Mouse (Mus musculus) E14TG2a.4 (cell line): ENCODE data around the gene Ppp2r3d.

Experiments used
- H3K27me3 ChIP-seq: 2 replicates; pipeline ENCODE4 v1.6.1; 2014; ENCODE audit warnings: low read length, control low read depth; ENCODE audit not compliant: insufficient read depth
- H3K36me3 ChIP-seq: 2 replicates; pipeline ENCODE4 v1.6.1; 2014; ENCODE audit warnings: low read length, control low read depth; ENCODE audit not compliant: insufficient read depth
- H3K4me1 ChIP-seq: replicated peaks from 2 replicates; pipeline ENCODE4 v1.6.1; 2014; ENCODE audit warnings: low read depth, low read length, control low read depth
- H3K4me3 ChIP-seq: replicated peaks from 2 replicates; pipeline ENCODE4 v1.5.1; 2014; ENCODE audit warnings: mild to moderate bottlenecking, low read length
- H3K9me3 ChIP-seq: 2 replicates; pipeline ENCODE4 v1.6.1; 2014; ENCODE audit warnings: low read length, control low read depth
- CTCF ChIP-seq: conservative IDR thresholded peaks from 2 replicates; pipeline ENCODE4 v1.5.1; 2014; ENCODE audit warnings: low read length
- NANOG ChIP-seq: IDR thresholded peaks from 2 replicates; pipeline ENCODE4 v1.6.1; 2014; ENCODE audit warnings: borderline replicate concordance, low read length, mixed read lengths
- POU5F1 ChIP-seq: IDR thresholded peaks from 2 replicates; pipeline ENCODE4 v1.6.1; 2014; ENCODE audit warnings: low read length, borderline replicate concordance

The Ppp2r3d gene

GRCm38 (mm10) chr9:124440724-124441045 is 36.0 kb downstream of the Ppp2r3d start:
- H3K9me3 ChIP-seq, result peaks cover 74% of the 10 kb centered on the region
- H3K27me3 ChIP-seq, result no peaks in the 10 kb centered on the region
- TF ChIP-seq POU5F1 (no peak), CTCF (no peak), NANOG (no peak)
- H3K36me3 ChIP-seq, result peaks cover 27% of the 10 kb centered on the region
- 0 out of 2 replicates have a peak overlapping the region, but pooled peaks have one; percentile 7 for H3K4me3 ChIP-seq
- H3K4me1 ChIP-seq, result no peaks in the 10 kb centered on the region

GRCm38 (mm10) chr9:124439848-124440723 is 36.6 kb downstream of the Ppp2r3d start:
- H3K4me1 ChIP-seq, result no peaks in the 10 kb centered on the region
- no peak for TF ChIP-seq NANOG
- no peak for TF ChIP-seq CTCF
- no peak for TF ChIP-seq POU5F1
- H3K4me3 ChIP-seq, result 0 out of 2 replicates have a peak overlapping the region, but pooled peaks have one; percentile 7
- peaks cover 77% of the 10 kb centered on the region for H3K9me3 ChIP-seq
- H3K27me3 ChIP-seq, result no peaks in the 10 kb centered on the region
- peaks cover 27% of the 10 kb centered on the region for H3K36me3 ChIP-seq

DNA sequence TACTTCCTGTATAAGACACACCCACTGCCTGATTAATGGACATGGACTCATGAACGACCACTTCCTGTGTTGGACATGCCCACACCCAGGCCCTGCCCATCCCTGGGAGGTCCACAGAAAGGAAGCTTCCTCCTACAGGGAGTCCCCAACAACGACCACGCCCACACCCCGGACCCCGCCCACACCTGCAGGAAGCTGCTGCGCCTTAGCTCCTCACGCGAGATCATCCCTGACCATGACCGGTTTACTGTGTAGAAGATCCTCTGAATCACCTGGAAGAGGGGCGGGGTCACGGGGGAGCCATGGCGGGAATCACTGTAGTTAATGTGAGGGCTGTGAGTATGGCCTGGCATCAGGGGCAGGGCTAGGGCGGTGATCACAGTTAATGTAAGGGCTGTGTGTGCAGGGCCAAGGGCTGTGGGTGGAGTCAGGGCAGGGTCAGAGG is 37.3 kb downstream of the Ppp2r3d start:
- H3K9me3 ChIP-seq, result peaks cover 77% of the 10 kb centered on the region
- H3K4me1 ChIP-seq, result no peaks in the 10 kb centered on the region
- TF ChIP-seq POU5F1, result no peak
- TF ChIP-seq NANOG, result no peak
- no peak for TF ChIP-seq CTCF
- H3K27me3 ChIP-seq, result no peaks in the 10 kb centered on the region
- peaks cover 27% of the 10 kb centered on the region for H3K36me3 ChIP-seq
- H3K4me3 ChIP-seq, result no peak overlapping the region

GRCm38 (mm10) chr9:124438686-124439346 is 37.9 kb downstream of the Ppp2r3d start:
- Histone ChIP-seq H3K4me3 (no peak overlapping the region), H3K9me3 (peaks cover 71% of the 10 kb centered on the region), H3K4me1 (no peaks in the 10 kb centered on the region), H3K27me3 (no peaks in the 10 kb centered on the region), H3K36me3 (peaks cover 27% of the 10 kb centered on the region)
- TF ChIP-seq POU5F1, result no peak
- TF ChIP-seq NANOG, result no peak
- TF ChIP-seq CTCF, result no peak

GRCm38 (mm10) chr9:124425411-124425885 is 51.2 kb downstream of the Ppp2r3d start:
- Histone ChIP-seq H3K36me3 (no peaks in the 10 kb centered on the region), H3K27me3 (no peaks in the 10 kb centered on the region), H3K9me3 (no peaks in the 10 kb centered on the region), H3K4me3 (peak overlapping the region; percentile 86), H3K4me1 (peaks cover 4% of the 10 kb centered on the region)
- TF ChIP-seq NANOG, result no peak
- TF ChIP-seq POU5F1, result no peak; the same call in 1 of the 2 replicates

DNA sequence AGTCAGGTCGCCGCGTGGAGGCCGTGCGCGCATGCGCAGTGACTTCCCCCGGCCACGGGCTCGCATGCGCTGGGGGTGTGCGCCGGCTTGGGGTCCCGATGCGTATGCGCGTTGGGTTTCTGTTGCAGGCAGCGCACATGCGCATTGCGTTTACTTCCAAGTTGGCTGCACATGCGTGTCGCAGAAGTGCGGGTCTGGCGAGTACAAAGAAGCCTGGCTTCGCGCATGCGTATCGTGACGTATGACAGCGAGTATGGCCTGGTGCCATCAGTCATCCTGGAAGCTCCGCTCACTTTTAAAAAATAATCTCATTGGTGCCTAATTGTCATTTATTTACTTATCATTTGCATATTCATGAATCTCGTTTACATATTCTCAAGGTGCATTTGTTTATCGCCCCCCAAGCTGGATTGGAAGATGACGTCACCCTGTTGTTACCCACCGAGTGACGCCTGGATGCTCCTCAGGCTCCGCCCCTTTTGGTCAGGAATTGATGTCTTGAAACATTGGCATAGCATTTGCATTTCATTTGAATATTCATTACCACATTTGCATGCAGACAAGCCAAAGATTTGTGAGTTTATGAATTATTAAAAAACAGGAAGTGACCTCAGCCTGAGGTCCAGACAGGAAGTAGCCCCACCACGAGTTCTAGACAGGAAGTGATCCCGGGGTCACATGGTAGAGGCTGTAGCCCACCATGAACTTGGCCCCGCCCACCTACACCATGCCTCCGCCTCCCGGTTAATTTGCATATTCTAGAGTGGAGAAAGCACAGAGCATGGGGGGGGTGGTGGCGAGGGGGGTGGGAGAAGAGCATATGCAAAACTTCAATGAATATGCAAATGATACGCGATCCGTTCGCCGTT is 51.9 kb downstream of the Ppp2r3d start:
- TF ChIP-seq CTCF (no peak), POU5F1 (no peak), NANOG (no peak)
- H3K4me1 ChIP-seq, result peaks cover 4% of the 10 kb centered on the region
- no peaks in the 10 kb centered on the region for H3K36me3 ChIP-seq
- no peaks in the 10 kb centered on the region for H3K9me3 ChIP-seq
- H3K4me3 ChIP-seq, result peak overlapping the region; percentile 86
- no peaks in the 10 kb centered on the region for H3K27me3 ChIP-seq

DNA sequence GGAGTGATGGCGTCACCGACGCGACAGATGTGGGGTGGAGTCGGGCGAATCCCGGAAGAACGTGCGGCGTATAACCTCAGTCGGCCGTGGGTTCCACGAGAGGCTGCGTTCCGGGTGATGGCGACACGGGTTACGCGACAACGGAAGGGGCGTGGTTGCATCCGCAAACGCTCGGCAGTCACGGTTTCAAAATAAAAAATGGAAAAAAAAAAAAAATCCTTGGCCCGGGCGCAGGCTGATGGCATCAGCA is 52.5 kb downstream of the Ppp2r3d start:
- Histone ChIP-seq H3K9me3 (no peaks in the 10 kb centered on the region), H3K27me3 (no peaks in the 10 kb centered on the region), H3K36me3 (no peaks in the 10 kb centered on the region), H3K4me1 (peaks cover 4% of the 10 kb centered on the region), H3K4me3 (peak overlapping the region; percentile 86)
- TF ChIP-seq NANOG (no peak), POU5F1 (no peak), CTCF (no peak)
